Mouse (Mus musculus): ENCODE measurements at regions not wholly inside any gene's neighbourhood (a gene's known extent, or its start where the extent isn't known, plus 50 kb on each side); places are given as distances from the start of the nearest gene placed in this dataset.

DNA sequence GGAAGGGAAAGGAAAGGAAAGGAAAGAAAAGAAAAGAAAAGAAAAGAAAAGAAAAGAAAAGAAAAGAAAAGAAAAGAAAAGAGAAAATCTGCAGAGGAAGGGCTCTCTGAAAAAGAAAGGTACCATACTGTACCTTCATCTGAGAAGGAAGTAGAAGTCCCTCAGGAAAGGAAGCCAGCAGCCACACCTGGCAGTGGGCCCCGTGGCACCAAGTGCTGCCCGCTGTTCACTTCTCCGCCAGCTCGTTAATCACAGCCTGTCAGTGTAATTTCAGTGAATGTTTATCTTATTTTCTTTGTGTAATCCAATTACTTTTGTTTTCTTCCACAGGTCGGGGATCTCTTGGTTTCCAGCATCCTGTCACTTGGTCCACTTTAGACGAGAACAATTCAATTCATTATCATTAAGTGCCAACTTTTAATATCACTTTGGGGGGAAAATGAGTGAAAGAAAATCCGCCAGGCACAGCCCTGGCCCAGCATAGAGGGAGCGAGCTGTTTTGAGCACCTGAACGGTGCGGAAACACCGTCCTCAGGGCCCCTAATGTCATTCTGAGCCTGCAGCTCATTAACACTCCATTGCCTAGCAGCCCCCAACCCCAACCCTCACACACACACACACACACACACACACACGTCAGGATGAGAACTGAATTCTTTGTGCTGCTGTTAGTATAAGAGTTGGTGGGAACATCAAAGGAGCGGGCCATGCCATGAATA, 309.7 kb downstream of the Irx2 start:
- DNase-seq (ENCODE audit: low spot score in 2 of 2), result no peak

DNA sequence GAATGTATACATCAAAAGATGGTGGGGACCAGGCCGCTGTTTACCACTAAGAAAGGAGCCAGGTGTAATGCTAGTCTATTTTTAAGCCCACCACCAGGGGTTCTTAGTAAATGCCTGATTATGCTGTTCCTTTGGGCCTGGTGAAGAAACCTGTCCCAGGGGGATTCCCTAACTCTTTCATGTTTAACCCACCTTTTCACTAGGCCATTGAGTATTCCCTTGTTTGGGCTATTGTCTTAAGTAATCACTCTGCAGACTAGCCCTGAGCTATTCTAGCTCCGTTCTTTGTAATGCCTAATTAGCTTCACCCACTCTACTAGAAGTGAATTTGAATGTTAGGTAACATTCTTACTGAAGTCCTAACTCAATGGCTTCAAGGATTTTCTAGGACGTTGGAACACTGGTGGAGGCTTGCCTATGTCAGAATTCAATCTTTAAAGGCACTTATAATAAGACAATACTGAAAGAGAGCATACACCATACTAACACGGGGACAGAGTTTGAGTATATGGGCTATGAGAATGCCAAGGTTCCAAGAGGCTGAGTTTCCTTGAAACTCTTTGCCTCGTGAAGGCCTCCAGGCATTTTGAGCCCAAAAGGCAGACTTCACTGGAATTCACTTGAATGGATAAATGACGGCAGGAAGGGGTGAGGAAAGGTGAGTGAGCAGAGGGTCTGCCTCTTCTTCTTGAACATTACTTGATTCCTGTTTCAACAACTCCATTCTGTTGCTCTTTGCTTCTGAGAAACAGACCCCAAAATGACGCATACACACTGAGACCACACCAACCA, 312.7 kb upstream of the Irx4 start:
- DNase-seq (ENCODE audit: low spot score in 2 of 2), result no peak

DNA sequence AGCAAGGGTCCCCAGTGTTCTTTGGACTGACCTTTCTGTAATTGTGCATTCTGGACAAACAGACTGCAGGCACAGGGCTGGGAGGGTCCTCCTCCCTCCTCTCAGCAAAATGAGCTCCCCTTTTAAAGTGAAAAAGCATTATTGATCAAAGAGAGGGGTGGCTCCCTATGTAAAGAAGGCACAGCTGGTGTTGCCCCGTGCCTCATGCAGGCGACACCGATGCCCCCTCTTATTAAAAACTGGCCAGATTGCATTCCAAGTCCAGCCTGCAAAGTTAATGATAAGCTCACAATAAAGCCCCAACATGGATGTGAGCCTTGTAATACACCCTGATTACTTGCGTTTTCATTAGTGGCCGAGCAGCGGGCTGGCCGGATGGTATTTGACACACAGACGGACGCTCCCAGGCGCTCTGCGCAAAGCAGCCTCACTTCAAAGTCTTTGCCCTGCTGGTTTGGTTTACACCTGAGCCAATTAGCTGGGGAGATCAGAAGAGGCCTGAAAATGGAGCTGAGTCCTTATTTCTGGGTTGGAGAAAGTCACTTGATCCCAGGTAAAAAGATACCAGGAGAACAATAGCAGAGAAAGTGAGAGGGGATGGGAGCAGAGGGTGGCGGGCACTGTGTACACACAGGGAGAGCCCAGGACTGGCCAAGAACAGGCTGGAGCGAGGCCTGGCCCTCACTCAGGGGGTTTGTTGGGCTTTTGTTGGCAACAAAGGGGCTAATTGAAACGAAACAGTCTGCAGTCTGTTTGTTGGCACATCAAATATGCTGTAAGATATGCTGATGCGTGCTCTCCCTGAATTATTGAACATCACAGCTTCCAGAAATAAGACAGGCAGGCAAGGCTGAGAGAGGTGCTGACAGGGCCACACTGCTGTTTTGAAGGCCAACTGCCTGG, 301.4 kb upstream of the Irx4 start:
- DNase-seq (ENCODE audit: low spot score in 2 of 2), result no peak

GRCm38 (mm10) chr13:72961291-72961690, 299.0 kb upstream of the Irx4 start:
- no peak for DNase-seq (ENCODE audit: low spot score in 2 of 2)

- DNase-seq (ENCODE audit: low spot score in 2 of 2), result no peak
Measured at GRCm38 (mm10) chr13:72972165-72972564, 288.1 kb upstream of the Irx4 start.

GRCm38 (mm10) chr13:72972894-72973293, 287.4 kb upstream of the Irx4 start:
- no peak for DNase-seq (ENCODE audit: low spot score in 2 of 2)

DNA sequence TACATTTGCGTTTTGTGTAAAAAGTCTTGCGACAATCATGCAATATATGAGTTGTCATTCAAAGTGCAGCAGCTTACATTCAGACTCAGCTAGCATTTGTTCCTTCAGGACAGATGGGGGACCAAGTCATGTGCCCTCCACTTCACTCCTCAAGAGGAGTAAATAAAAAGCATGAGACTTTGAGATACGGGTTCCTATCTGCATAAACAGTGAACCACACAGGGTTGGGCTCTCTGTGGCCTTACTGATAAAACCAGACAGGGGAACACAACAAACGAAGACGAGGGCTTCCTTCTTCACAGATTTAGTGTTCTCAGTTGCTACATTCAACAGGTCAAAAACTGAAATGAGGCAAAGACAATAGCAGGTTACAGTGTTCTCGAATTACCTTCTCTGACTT, 283.1 kb upstream of the Irx4 start:
- DNase-seq (ENCODE audit: low spot score in 2 of 2), result no peak

DNA sequence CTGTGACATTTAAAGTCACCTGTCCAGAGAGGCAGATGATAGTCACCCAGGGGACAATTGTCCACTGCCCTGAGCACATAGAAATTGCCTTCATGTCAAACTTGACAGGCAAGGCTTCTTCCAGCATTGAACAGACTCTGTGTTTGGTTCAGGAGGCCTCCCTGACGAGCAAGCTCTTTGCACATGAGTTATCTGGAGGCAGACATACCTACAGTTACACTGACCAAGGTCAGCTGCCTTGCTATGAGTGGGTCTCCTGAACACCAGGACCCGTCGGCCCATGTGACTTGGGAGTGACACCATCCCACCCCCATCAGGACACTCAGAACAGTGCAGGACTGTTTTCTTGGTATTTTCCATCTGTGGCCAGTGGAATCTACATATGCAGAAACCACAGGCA, 282.3 kb upstream of the Irx4 start:
- DNase-seq (ENCODE audit: low spot score in 2 of 2), result no peak

- DNase-seq (ENCODE audit: low spot score in 2 of 2), result no peak
Measured at GRCm38 (mm10) chr13:72978966-72979365, 281.3 kb upstream of the Irx4 start.

DNA sequence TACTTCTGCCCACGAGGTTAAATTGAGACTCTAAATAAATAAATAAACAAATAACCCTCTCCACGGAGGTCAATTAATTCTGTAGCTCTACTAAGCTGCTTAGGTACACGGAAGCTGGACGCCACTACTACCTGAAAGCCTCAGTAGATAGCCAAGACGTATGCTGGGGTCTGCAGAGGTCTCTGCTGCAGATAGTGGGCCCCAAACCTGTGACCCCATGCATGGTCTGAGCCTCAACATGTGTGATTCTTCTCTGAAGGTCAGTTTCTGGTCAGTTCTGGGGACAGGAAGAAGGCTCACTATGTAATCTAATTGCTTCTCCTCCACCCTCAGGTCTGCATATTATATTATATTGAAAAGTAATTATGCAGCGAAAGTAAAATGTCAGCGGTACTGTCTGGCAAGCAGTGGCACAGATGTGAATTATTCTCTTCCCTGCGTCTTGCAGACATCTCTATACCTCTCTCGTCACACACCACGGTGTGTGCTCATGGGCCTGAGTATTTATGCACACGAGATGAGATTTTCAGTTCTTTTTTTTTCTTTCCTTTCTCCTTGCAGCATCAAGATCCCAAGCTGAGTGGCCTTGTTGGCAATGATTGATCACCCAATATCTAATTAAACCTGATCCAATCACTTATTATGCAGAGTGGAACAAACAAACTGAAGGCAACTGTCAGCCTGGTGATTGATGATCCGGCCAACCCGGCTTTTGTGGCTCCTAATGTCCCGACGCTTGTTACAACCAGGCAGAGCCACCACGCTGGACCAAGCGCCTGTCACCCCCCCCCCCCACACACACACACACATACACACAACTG, 267.5 kb upstream of the Irx4 start:
- no peak for DNase-seq (ENCODE audit: low spot score in 2 of 2)

DNA sequence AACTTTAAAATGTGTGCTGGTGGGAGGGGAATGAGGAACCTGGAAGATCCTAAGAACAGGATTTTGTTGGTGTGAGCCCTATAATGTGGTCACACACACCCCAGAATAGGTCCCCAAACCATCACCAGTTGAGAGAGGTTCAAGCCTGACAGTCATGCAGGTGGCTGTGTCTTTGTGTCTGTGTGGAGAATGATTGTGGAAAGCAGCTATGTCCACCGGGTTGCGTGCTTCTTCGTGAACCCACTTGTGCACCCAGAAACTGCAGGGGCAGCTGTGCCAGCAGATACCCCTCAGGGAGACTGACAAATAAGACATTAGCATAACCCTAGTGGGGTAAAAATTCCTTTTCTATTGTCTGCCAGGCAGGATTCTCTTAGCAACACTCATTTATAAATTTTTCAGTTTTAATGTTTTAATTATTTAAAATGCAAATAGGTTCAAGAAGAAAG, 266.8 kb upstream of the Irx4 start:
- DNase-seq (ENCODE audit: low spot score in 2 of 2), result no peak

GRCm38 (mm10) chr13:72994538-72994937, 265.7 kb upstream of the Irx4 start:
- DNase-seq (ENCODE audit: low spot score in 2 of 2), result no peak

- no peak for DNase-seq (ENCODE audit: low spot score in 2 of 2)
Measured at GRCm38 (mm10) chr13:73008856-73009546, 251.3 kb upstream of the Irx4 start.

DNA sequence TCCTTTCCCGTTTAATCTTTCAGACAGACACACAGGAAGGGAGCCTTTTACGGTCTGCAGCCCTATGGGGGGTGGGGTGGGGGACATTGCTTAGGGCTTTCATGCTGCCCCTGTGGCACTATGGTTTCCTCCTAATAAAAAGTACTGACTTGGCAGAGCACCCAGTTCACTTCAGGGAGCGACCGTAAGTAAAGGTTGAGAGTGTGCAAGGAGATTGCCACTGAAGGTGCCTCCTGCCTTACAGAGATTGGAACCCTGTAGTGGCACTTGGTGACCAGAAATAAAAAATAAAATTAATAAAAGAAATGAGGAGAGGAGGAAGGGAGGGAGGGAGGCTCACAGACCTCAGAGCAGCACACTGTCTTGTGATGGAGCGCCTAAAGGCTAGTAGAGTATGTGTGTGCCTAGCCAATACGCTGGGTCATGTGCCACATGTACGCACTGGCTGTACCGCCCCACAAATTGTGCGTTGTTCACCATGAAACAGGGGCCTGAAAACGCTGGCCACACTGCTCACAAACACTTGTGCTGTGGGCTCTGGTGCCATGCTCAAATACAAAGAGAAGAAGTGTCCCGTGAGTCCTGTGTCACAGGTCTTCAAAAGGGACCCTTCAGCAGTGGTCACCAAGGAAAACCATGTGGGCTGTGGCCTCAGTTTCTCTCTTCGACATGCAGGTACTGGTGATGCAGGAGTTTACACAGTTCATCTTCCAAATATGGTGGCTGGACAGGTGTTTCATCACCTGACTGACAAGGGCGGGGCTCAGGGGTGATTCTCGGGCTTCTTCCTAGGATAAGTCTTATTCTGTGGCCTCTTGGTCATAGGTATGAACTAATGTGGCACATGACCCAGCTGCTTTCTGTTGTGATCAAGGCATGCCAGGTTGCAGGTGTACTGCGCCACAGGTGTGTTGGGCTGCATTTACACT, 250.5 kb upstream of the Irx4 start:
- no peak for DNase-seq (ENCODE audit: low spot score in 2 of 2)

GRCm38 (mm10) chr13:73019181-73019580, 241.1 kb upstream of the Irx4 start:
- no peak for DNase-seq (ENCODE audit: low spot score in 2 of 2)

- DNase-seq (ENCODE audit: low spot score in 2 of 2), result no peak
Measured at GRCm38 (mm10) chr13:73031217-73031616, 229.1 kb upstream of the Irx4 start.

- DNase-seq (ENCODE audit: low spot score in 2 of 2), result peak in 1 of 2 experiments; percentile 19
Measured at GRCm38 (mm10) chr13:73033055-73033454, 227.2 kb upstream of the Irx4 start.

DNA sequence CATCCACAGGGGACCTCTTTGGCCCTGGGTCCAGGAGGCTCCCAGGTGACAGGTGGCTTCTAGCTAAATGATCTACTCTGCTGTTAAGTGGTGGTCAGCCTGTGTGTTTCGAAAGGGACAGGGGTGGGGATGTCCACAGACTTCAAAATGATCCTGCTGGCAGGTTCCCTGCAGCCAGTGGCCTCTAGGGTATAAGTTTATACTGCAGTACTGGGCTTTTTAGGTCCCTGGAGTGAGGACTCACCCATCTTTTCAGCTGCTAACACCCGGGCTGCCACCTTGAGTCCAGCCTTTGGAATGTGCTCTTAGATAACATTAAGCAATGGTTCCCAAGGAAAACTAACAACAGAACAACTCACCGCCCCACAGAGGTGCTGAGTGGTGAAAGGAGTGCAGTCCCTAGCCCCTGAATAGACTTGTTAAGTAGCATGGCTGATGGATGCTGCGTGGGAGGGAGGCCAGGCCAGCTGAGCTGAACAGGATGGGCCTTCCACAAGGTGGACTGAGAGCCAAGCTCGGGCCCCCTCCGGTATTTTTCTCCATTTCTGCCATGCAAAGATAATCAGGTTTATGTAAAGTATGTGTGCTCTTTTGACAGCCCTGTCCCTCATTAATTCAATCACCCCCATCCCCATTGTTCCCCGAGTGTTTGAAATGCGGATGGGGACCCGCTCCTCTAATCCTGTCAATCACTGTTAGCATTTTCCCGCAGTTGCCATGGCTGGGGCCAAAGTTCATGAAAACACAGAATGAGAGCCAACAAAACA, 226.0 kb upstream of the Irx4 start:
- DNase-seq (ENCODE audit: low spot score in 2 of 2), result no peak

All from gastrocnemius, postnatal 4 days (tissue).